Mouse (Mus musculus) hindbrain, embryonic 10.5 days (tissue): ENCODE measurements around the gene Tyw3. TPM values are rescaled to one million over a fixed set of nuclear protein-coding genes. Genes with fewer than 3 reads are reported as not detected.

Source experiments
- DNase-seq: peaks from one replicate; pipeline ENCODE4 v3.0.0-alpha.2; 2017; ENCODE audit warnings: low spot score
- H3K27ac ChIP-seq: fragments of 300-500 bp; sonication (generic); 2 replicates; pipeline ENCODE4 v1.5.1; 2016; ENCODE audit warnings: mild to moderate bottlenecking, moderate library complexity
- H3K27me3 ChIP-seq: fragments of 300-500 bp; sonication (generic); 2 replicates; pipeline ENCODE4 v1.6.1; 2016; ENCODE audit warnings: mild to moderate bottlenecking; ENCODE audit not compliant: poor library complexity, insufficient read depth, severe bottlenecking
- H3K36me3 ChIP-seq: fragments of 300-500 bp; sonication (generic); 2 replicates; pipeline ENCODE4 v1.6.1; 2016; ENCODE audit warnings: mild to moderate bottlenecking, moderate library complexity
- H3K4me1 ChIP-seq: fragments of 300-500 bp; sonication (generic); replicated peaks from 2 replicates; pipeline ENCODE4 v1.6.1; 2016; ENCODE audit warnings: mild to moderate bottlenecking
- H3K4me3 ChIP-seq: fragments of 300-500 bp; sonication (generic); 2 replicates; pipeline ENCODE4 v1.5.1; 2016; ENCODE audit warnings: mild to moderate bottlenecking, moderate library complexity
- H3K9me3 ChIP-seq: fragments of 300-500 bp; sonication (generic); 2 replicates; pipeline ENCODE4 v1.6.1; 2016; ENCODE audit warnings: mild to moderate bottlenecking, moderate library complexity
- WGBS: fragments of 180-500 bp; shearing (Covaris S2); methylation state at CpG from one replicate; pipeline ENCODE4 v1.1.7; 2016; 5-methylcytosine and 5-hydroxymethylcytosine counted together
- polyA plus RNA-seq: library from polyadenylated mRNA; unstranded; fragments of >200 nt; fragmentation: Nextera tagmentation; extraction: Ambion mirVana; gene quantifications from 2 replicates; pipeline ENCODE4 v1.2.1, GENCODE M21; 2016

Tyw3 gene
- polyA plus RNA-seq, 1 experiment from 2014 or later: 19.2 TPM

DNA sequence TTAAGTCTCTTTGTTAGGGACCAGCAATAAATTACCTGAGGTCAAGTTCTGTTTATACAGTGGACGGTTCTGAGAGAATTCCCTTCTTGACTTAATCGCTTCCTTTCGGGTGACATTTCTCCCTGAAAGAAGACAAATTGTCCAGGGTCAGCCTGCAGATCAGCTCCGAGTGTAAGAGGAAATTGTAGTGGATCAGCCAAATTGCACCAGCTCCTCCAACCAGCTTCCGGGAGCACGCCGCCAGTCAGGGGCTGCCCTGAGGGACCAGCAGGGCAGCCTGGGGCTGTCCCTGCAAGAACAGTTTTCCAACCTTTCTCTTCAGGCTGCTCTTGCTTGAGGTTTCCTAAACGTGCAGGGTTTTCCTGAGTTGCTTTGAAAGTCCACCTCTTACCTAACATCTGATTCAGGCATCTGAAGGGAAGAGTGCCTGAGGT, 48.0 kb downstream of the Tyw3 start:
- Histone ChIP-seq H3K9me3 (no peaks in the 10 kb centered on the region), H3K4me1 (peaks cover 39% of the 10 kb centered on the region), H3K4me3 (no peak overlapping the region), H3K27ac (no peak overlapping the region), H3K27me3 (peaks cover 38% of the 10 kb centered on the region), H3K36me3 (no peaks in the 10 kb centered on the region)
- WGBS: 21% methylated on average over 8 of the region's 8 CpGs
- peak; percentile 36 for DNase-seq

DNA sequence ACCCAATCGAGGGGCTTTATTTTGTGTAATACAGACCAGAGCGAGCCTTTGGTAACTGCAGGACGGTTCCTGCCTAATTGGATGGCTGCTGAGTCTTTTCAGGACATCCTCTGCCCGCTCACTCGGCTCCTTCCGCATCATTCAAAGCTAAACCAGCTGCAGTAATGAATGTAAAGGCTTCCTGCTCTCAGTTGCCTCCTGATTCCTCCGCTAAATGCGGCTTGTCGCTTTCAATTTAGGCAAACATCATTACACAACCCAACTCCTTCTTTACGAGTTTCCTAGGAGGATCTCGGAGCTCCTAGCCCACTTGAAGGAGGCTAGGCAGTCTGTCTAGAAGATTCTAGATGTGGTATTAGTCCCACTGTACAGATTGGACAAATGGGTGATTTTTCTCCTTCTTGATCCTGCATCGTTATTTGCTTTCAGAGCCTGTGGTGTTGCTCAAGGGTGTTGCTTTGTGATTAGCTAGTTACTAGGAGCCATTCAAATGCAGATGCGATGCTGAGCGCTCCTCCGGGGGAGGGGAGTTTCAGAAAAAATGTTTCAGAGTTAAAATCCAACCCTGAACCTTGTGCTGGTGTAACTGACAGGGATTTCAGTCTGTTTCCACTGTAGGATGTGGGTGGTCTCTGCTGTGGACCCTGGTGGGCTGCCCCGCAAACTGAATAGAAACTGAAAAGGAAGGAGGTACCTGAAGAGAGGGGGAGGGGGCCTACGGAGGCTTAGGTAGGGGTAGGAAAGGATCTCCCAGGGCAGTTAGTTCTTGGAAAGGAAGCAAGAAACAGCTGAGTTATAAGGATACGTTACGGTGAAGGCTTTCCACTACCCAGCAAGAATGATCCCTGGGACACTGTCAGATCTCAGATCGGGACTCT, 49.1 kb downstream of the Tyw3 start:
- H3K4me3 ChIP-seq: peak overlapping the region; percentile 40
- 5% methylated on average over 20 of the region's 20 CpGs for WGBS
- no peaks in the 10 kb centered on the region for H3K36me3 ChIP-seq
- peaks cover 39% of the 10 kb centered on the region for H3K4me1 ChIP-seq
- H3K9me3 ChIP-seq: no peaks in the 10 kb centered on the region
- H3K27me3 ChIP-seq: peaks cover 38% of the 10 kb centered on the region
- H3K27ac ChIP-seq: 0 out of 2 replicates have a peak overlapping the region, but pooled peaks have one; percentile 18
- peak; percentile 22 for DNase-seq

DNA sequence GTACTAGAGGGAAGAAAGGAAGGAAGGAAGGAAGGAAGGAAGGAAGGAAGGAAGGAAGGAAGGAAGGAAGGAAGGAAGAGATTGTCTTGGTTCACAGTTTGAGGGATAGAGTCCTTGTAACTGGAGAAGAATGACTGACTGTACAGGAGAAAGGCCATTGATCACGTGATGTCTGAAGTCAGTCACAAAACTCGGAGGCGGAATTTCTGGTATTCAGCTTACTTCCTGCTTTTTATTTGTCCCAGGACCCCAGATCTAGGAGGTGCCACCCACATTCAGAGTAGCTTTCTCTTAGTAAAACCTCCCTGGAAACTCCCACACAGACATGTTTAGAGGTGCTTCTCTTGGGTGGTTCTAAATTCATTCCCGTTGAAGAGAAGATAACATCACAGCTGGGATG, 50.7 kb downstream of the Tyw3 start:
- H3K4me3 ChIP-seq: no peak overlapping the region
- no peak for DNase-seq
- H3K27ac ChIP-seq: no peak overlapping the region
- no peaks in the 10 kb centered on the region for H3K36me3 ChIP-seq
- no peaks in the 10 kb centered on the region for H3K9me3 ChIP-seq
- peaks cover 38% of the 10 kb centered on the region for H3K27me3 ChIP-seq
- H3K4me1 ChIP-seq: peaks cover 37% of the 10 kb centered on the region
- 64% methylated on average over 4 of the region's 4 CpGs for WGBS

GRCm38 (mm10) chr3:154540086-154540911, 56.6 kb downstream of the Tyw3 start:
- Histone ChIP-seq H3K27me3 (no peaks in the 10 kb centered on the region), H3K4me1 (no peaks in the 10 kb centered on the region), H3K4me3 (no peak overlapping the region), H3K9me3 (no peaks in the 10 kb centered on the region), H3K36me3 (no peaks in the 10 kb centered on the region), H3K27ac (no peak overlapping the region)
- no peak for DNase-seq
- WGBS: 73% methylated on average over 10 of the region's 10 CpGs

DNA sequence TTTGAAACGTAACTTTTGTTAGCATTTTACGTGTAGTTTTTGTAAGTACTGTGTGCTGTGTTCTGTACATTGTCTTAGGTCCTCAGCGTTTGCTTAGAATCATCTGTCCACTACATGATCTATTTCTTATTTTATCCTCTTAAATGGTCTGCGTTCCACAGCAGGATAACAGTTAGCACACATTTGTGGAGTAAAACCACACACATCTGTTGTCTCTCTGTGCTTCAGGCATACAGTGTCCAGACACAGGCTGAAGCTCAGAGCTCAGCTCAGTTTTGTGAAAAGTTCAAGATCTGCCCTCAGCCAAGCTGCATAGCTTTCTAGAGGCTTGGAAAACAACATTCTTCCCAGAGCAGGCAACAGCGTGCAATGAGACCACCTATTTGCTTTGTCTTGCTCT, 60.8 kb downstream of the Tyw3 start:
- H3K27ac ChIP-seq: no peak overlapping the region
- H3K4me3 ChIP-seq: no peak overlapping the region
- no peaks in the 10 kb centered on the region for H3K27me3 ChIP-seq
- H3K36me3 ChIP-seq: no peaks in the 10 kb centered on the region
- no peak for DNase-seq
- no peaks in the 10 kb centered on the region for H3K9me3 ChIP-seq
- H3K4me1 ChIP-seq: no peaks in the 10 kb centered on the region
- 85% methylated on average over 5 of the region's 5 CpGs for WGBS

- 80% methylated on average over 5 of the region's 5 CpGs for WGBS
- DNase-seq: no peak
- no peak overlapping the region for H3K27ac ChIP-seq
- H3K4me1 ChIP-seq: no peaks in the 10 kb centered on the region
- H3K4me3 ChIP-seq: no peak overlapping the region
- no peaks in the 10 kb centered on the region for H3K36me3 ChIP-seq
- no peaks in the 10 kb centered on the region for H3K9me3 ChIP-seq
- no peaks in the 10 kb centered on the region for H3K27me3 ChIP-seq
Observed at GRCm38 (mm10) chr3:154533246-154533645, 63.7 kb downstream of the Tyw3 start.

GRCm38 (mm10) chr3:154528973-154529372, 67.9 kb downstream of the Tyw3 start:
- WGBS: 70% methylated on average over 5 of the region's 5 CpGs
- no peak for DNase-seq
- Histone ChIP-seq H3K27ac (no peak overlapping the region), H3K4me3 (no peak overlapping the region), H3K27me3 (no peaks in the 10 kb centered on the region), H3K36me3 (no peaks in the 10 kb centered on the region), H3K4me1 (no peaks in the 10 kb centered on the region), H3K9me3 (no peaks in the 10 kb centered on the region)

- no peak overlapping the region for H3K27ac ChIP-seq
- H3K9me3 ChIP-seq: no peaks in the 10 kb centered on the region
- no peaks in the 10 kb centered on the region for H3K4me1 ChIP-seq
- 35% methylated on average over 6 of the region's 6 CpGs for WGBS
- peak; percentile 29 for DNase-seq
- H3K4me3 ChIP-seq: no peak overlapping the region
- H3K27me3 ChIP-seq: no peaks in the 10 kb centered on the region
- no peaks in the 10 kb centered on the region for H3K36me3 ChIP-seq
Observed at GRCm38 (mm10) chr3:154526610-154527009, 70.3 kb downstream of the Tyw3 start.

Other genes starting within 250 kb of the Tyw3 start
- gene Cryz, start 393 bp downstream of the Tyw3 start, polyA plus RNA-seq: 14.9 and 20.9 TPM in 2 replicates
- gene Erich3, start 66.8 kb upstream of the Tyw3 start, polyA plus RNA-seq: 0.27 and 0.69 TPM in 2 replicates